Mouse (Mus musculus) liver, embryonic 14.5 days (tissue): ENCODE measurements at regions not wholly inside any gene's neighbourhood (a gene's known extent, or its start where the extent isn't known, plus 50 kb on each side); places are given as distances from the start of the nearest gene placed in this dataset.

Source experiments
- ATAC-seq: fragments of 200-750 bp; cut with Nextera tagmentation; 2 replicates; pipeline ENCODE4 v1.8.0; 2017; ENCODE audit warnings: moderate number of reproducible peaks, mild to moderate bottlenecking, moderate library complexity; ENCODE audit not compliant: insufficient read depth
- DNase-seq, 3 experiments: peaks; one replicate each; pipeline ENCODE4 v3.0.0-alpha.2; 2012 to 2013; ENCODE audit warnings: low read depth in 3 of 3, low spot score in 3 of 3
- H3K27ac ChIP-seq: fragments of 300-500 bp; sonication (generic); 2 replicates; pipeline ENCODE4 v1.5.1; 2014; ENCODE audit warnings: moderate library complexity, mild to moderate bottlenecking, control low read depth, inconsistent platforms
- H3K27me3 ChIP-seq: fragments of 300-500 bp; sonication (generic); 2 replicates; pipeline ENCODE4 v1.6.1; 2014; ENCODE audit warnings: mild to moderate bottlenecking, low read length, moderate library complexity; ENCODE audit not compliant: control insufficient read depth, insufficient read depth
- H3K36me3 ChIP-seq: fragments of 300-500 bp; sonication (generic); replicated peaks from 2 replicates; pipeline ENCODE4 v1.6.1; 2014; ENCODE audit warnings: low read depth; ENCODE audit not compliant: control insufficient read depth, insufficient read depth
- H3K4me1 ChIP-seq, 2 experiments: fragments of 200-500 bp in 1 of 2; fragments of 300-500 bp in 1 of 2; sonication (generic) in 1 of 2; replicated peaks; 2 replicates each; pipeline ENCODE4 v1.6.1; 2012 to 2014; ENCODE audit warnings: antibody characterized with exemption in 1 of 2, inconsistent platforms in 1 of 2, low read length in 1 of 2; ENCODE audit not compliant: control insufficient read depth in 2 of 2, insufficient read depth in 2 of 2
- H3K4me2 ChIP-seq: fragments of 300-500 bp; sonication (generic); 2 replicates; pipeline ENCODE4 v1.6.1; 2014; ENCODE audit warnings: low read depth, mild to moderate bottlenecking, control low read depth, moderate library complexity
- H3K4me3 ChIP-seq, 2 experiments: fragments of 200-500 bp in 1 of 2; fragments of 300-500 bp in 1 of 2; sonication (generic) in 1 of 2; 2 replicates each; pipeline ENCODE4 v1.5.1; 2012 to 2014; ENCODE audit warnings: low read depth in 2 of 2, low read length in 2 of 2, mild to moderate bottlenecking in 2 of 2, control low read depth in 1 of 2, inconsistent platforms in 1 of 2, moderate library complexity in 1 of 2; ENCODE audit not compliant: insufficient read depth in 1 of 2
- H3K9ac ChIP-seq: fragments of 300-500 bp; sonication (generic); replicated peaks from 2 replicates; pipeline ENCODE4 v1.6.1; 2014; ENCODE audit warnings: mild to moderate bottlenecking, control low read depth, moderate library complexity
- H3K9me3 ChIP-seq: fragments of 300-500 bp; sonication (generic); 2 replicates; pipeline ENCODE4 v1.6.1; 2016; ENCODE audit warnings: low read length, mixed read lengths; ENCODE audit not compliant: control insufficient read depth
- CTCF ChIP-seq: IDR thresholded peaks from 2 replicates; pipeline ENCODE4 v1.5.1; 2016; ENCODE audit warnings: antibody characterized with exemption, low read depth, control low read depth
- EP300 ChIP-seq: IDR thresholded peaks from 2 replicates; pipeline ENCODE4 v1.6.1; 2016; ENCODE audit warnings: antibody characterized with exemption, low read depth
- WGBS: fragments of 180-500 bp; shearing (Covaris S2); extraction: QIAGEN DNeasy Blood & Tissue Kit; methylation state at CpG from one replicate; pipeline ENCODE4 v1.1.7; 2014; ENCODE audit not compliant: insufficient replicate concordance; 5-methylcytosine and 5-hydroxymethylcytosine counted together

- no peak for TF ChIP-seq EP300
- no peak for TF ChIP-seq CTCF
- WGBS, result 66% methylated on average over 4 of the region's 4 CpGs
- no peak overlapping the region for H3K4me2 ChIP-seq
- DNase-seq (no peak), ATAC-seq (no peak)
- no peak overlapping the region for H3K27ac ChIP-seq
- no peak overlapping the region for H3K4me3 ChIP-seq
- H3K36me3 ChIP-seq, result no peaks in the 10 kb centered on the region
- H3K4me1 ChIP-seq, result no peaks in the 10 kb centered on the region
- no peaks in the 10 kb centered on the region for H3K27me3 ChIP-seq
- no peak overlapping the region for H3K9ac ChIP-seq
- no peaks in the 10 kb centered on the region for H3K9me3 ChIP-seq
Measured at GRCm38 (mm10) chr10:44749206-44749605, 220.9 kb upstream of the Prdm1 start.

- no peak overlapping the region for H3K4me3 ChIP-seq
- H3K9me3 ChIP-seq, result no peaks in the 10 kb centered on the region
- no peaks in the 10 kb centered on the region for H3K4me1 ChIP-seq
- ATAC-seq (no peak), DNase-seq (no peak)
- no peak for TF ChIP-seq CTCF
- no peak for TF ChIP-seq EP300
- no peaks in the 10 kb centered on the region for H3K27me3 ChIP-seq
- no peak overlapping the region for H3K4me2 ChIP-seq
- no peak overlapping the region for H3K9ac ChIP-seq
- H3K36me3 ChIP-seq, result no peaks in the 10 kb centered on the region
- WGBS, result 66% methylated on average over 3 of the region's 3 CpGs
- no peak overlapping the region for H3K27ac ChIP-seq
Measured at GRCm38 (mm10) chr10:44747419-44747818, 219.1 kb upstream of the Prdm1 start.

GRCm38 (mm10) chr10:44744221-44744620, 215.9 kb upstream of the Prdm1 start:
- H3K27ac ChIP-seq, result no peak overlapping the region
- H3K4me3 ChIP-seq, result no peak overlapping the region
- no peaks in the 10 kb centered on the region for H3K36me3 ChIP-seq
- no peaks in the 10 kb centered on the region for H3K27me3 ChIP-seq
- DNase-seq (no peak), ATAC-seq (no peak)
- no peaks in the 10 kb centered on the region for H3K4me1 ChIP-seq
- no peaks in the 10 kb centered on the region for H3K9me3 ChIP-seq
- H3K4me2 ChIP-seq, result no peak overlapping the region
- 70% methylated on average over 2 of the region's 2 CpGs for WGBS
- H3K9ac ChIP-seq, result no peak overlapping the region
- no peak for TF ChIP-seq EP300
- no peak for TF ChIP-seq CTCF

- WGBS, result 60% methylated on average over 5 of the region's 5 CpGs
- H3K9me3 ChIP-seq, result no peaks in the 10 kb centered on the region
- no peaks in the 10 kb centered on the region for H3K27me3 ChIP-seq
- no peak overlapping the region for H3K9ac ChIP-seq
- no peak overlapping the region for H3K4me2 ChIP-seq
- H3K36me3 ChIP-seq, result no peaks in the 10 kb centered on the region
- H3K4me1 ChIP-seq, result no peaks in the 10 kb centered on the region
- ATAC-seq (no peak), DNase-seq (no peak)
- H3K4me3 ChIP-seq, result no peak overlapping the region
- no peak overlapping the region for H3K27ac ChIP-seq
- TF ChIP-seq EP300, result no peak
- TF ChIP-seq CTCF, result no peak
Measured at GRCm38 (mm10) chr10:44733641-44734040, 205.3 kb upstream of the Prdm1 start.

GRCm38 (mm10) chr10:44730721-44731120, 202.4 kb upstream of the Prdm1 start:
- ATAC-seq, result no peak
- WGBS, result 69% methylated on average over 8 of the region's 8 CpGs
- TF ChIP-seq EP300 (no peak), CTCF (no peak)

More at GRCm38 (mm10) chr10:44730721-44731120, 202.4 kb upstream of the Prdm1 start:
- H3K36me3 ChIP-seq, result no peaks in the 10 kb centered on the region
- H3K4me2 ChIP-seq, result no peak overlapping the region
- no peak overlapping the region for H3K4me3 ChIP-seq
- DNase-seq, result no peak
- no peaks in the 10 kb centered on the region for H3K9me3 ChIP-seq
- H3K9ac ChIP-seq, result no peak overlapping the region
- H3K27ac ChIP-seq, result no peak overlapping the region
- H3K4me1 ChIP-seq, result no peaks in the 10 kb centered on the region
- no peaks in the 10 kb centered on the region for H3K27me3 ChIP-seq
